Mouse (Mus musculus): Measurements from ENCODE around the gene Mfap3. TPM values are rescaled to one million over a fixed set of nuclear protein-coding genes. Genes with fewer than 3 reads are reported as not detected.

Mfap3 gene
- polyA plus RNA-seq (2015; fragmentation: Nextera tagmentation; extraction: Ambion mirVana) = 41.3 and 45.9 TPM in 2 replicates

DNA sequence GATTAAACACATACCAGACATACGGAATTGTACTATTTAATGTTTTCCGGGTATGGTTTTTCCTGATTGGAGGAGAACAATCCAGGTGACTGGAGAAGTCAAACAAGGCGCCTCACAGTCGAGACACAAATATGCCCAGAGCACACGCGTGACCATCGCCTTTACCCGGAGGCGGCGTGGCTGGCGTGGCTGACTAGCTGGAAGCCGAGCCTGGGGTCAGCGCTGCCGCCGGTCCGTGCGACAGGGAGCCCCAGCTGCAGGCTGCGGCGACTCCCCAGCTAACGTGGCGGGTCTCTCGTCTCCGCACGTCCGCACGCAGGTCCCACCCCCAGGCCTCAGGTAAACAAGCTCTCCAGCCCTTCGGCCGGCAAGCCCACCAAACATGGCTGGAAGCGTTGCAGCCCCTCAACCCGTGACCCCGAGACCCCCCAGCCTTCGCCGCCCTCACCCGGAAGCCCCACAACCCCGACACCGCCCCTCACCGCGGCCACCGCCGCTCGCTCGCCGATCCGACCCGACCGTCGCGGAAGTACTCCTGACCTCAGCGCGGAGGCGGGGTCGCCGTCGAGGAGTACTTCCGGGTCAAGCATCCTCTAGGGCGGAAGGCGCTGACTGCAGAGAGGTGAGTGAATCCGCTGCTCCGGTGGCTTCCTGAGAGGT, at the start of gene Mfap3, which contains the start of gene Fam114a2:
Gene Mfap3, plus strand, starts transcription at position 574 of the 660 bp plus-strand sequence.
Gene Fam114a2, minus strand, starts transcription at position 527 of the 660 bp plus-strand sequence.
- Histone ChIP-seq H3K27me3 (no peaks in the 10 kb centered on the region), H3K4me1 (peaks cover 8% of the 10 kb centered on the region), H3K27ac (peak within 1 kb of the TSS; percentile 88), H3K9ac (peak within 1 kb of the TSS; percentile 76), H3K36me3 (peaks cover 28% of the 10 kb centered on the region; the same call in 1 of the 2 replicates), H3K4me3 (peak within 1 kb of the TSS; percentile 93), H3K9me3 (no peaks in the 10 kb centered on the region), H3K4me2 (peak within 1 kb of the TSS; percentile 57)
- WGBS = under 1% methylated on average over 59 of the region's 59 CpGs
- ATAC-seq (ENCODE audit: insufficient number of reproducible peaks, low FRiP score, low TSS enrichment, low read depth) = peak; percentile 91

GRCm38 (mm10) chr11:57468706-57469105, 49.8 kb upstream of the Mfap3 start:
- Histone ChIP-seq H3K4me3 (no peak overlapping the region), H3K9me3 (no peaks in the 10 kb centered on the region), H3K27me3 (no peaks in the 10 kb centered on the region), H3K4me1 (no peaks in the 10 kb centered on the region), H3K36me3 (no peaks in the 10 kb centered on the region), H3K27ac (no peak overlapping the region), H3K9ac (no peak overlapping the region), H3K4me2 (no peak overlapping the region)
- WGBS = 77% methylated on average over 4 of the region's 4 CpGs
- ATAC-seq (ENCODE audit: insufficient number of reproducible peaks, low FRiP score, low TSS enrichment, low read depth) = no peak

GRCm38 (mm10) chr11:57470056-57470455, 48.4 kb upstream of the Mfap3 start:
- Histone ChIP-seq H3K4me3 (no peak overlapping the region), H3K4me2 (no peak overlapping the region), H3K27ac (no peak overlapping the region), H3K4me1 (no peaks in the 10 kb centered on the region), H3K36me3 (no peaks in the 10 kb centered on the region), H3K27me3 (no peaks in the 10 kb centered on the region), H3K9ac (no peak overlapping the region), H3K9me3 (no peaks in the 10 kb centered on the region)
- ATAC-seq (ENCODE audit: insufficient number of reproducible peaks, low FRiP score, low TSS enrichment, low read depth) = no peak
- 50% methylated on average over 6 of the region's 6 CpGs for WGBS

DNA sequence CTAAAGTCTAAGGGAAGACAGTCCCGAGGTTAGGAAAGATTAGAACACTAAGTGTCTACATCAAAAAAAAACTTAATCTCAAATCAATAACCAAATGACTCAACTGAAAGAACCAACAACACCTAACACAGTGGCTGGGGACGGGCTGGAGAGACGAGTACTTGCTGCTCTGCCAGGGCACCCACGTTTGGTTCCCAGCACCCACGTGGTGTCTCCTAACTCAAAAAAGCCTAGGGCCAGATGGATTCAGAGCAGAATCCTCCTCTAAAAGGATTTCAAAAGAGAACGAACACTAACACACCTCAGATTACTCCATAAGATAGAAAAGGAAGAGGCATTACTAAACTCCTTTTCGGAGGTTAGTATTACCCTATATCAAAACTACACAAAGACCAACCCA, 47.5 kb upstream of the Mfap3 start:
- Histone ChIP-seq H3K27ac (no peak overlapping the region), H3K27me3 (no peaks in the 10 kb centered on the region), H3K9me3 (no peaks in the 10 kb centered on the region), H3K9ac (no peak overlapping the region), H3K4me3 (no peak overlapping the region), H3K4me2 (no peak overlapping the region), H3K4me1 (no peaks in the 10 kb centered on the region), H3K36me3 (no peaks in the 10 kb centered on the region)
- 83% methylated on average over 7 of the region's 7 CpGs for WGBS
- no peak for ATAC-seq (ENCODE audit: insufficient number of reproducible peaks, low FRiP score, low TSS enrichment, low read depth)

DNA sequence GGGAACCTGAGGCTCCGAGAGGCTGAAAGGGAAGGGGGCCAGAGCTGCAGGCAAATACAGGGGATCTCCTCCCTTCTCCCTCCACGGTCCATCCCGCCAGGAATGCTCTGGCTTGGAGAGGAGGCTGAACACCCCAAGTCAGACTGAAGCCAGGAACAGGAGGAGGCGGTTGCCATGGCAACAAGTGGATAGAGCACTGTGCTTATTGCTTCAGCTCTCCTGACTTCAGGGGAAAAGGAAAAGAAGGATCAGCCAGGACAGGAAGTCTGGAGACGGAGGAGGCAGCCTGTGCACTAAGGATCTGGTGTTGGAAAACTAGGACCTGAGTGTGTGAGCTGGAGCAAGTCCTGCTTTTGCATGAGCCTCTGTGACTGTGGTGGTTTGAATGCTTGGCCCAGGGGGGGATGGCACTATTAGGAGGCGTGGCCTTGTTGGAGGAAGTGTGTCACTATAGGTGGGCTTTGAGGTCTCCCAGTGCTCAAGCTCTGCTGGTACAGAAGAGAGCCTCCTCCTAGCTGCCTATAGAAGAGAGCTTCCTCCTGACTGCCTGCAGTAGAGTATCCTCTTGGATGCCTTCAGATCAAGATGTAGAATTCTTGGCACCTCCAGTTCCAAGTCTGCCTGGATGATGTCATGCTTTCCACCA, 44.0 kb upstream of the Mfap3 start:
- no peaks in the 10 kb centered on the region for H3K27me3 ChIP-seq
- no peaks in the 10 kb centered on the region for H3K4me1 ChIP-seq
- WGBS = 65% methylated on average over 6 of the region's 6 CpGs
- ATAC-seq (ENCODE audit: insufficient number of reproducible peaks, low FRiP score, low TSS enrichment, low read depth) = no peak
- H3K4me3 ChIP-seq = no peak overlapping the region
- peaks cover 5% of the 10 kb centered on the region for H3K36me3 ChIP-seq
- no peak overlapping the region for H3K9ac ChIP-seq
- no peak overlapping the region for H3K4me2 ChIP-seq
- H3K27ac ChIP-seq = no peak overlapping the region
- no peaks in the 10 kb centered on the region for H3K9me3 ChIP-seq

DNA sequence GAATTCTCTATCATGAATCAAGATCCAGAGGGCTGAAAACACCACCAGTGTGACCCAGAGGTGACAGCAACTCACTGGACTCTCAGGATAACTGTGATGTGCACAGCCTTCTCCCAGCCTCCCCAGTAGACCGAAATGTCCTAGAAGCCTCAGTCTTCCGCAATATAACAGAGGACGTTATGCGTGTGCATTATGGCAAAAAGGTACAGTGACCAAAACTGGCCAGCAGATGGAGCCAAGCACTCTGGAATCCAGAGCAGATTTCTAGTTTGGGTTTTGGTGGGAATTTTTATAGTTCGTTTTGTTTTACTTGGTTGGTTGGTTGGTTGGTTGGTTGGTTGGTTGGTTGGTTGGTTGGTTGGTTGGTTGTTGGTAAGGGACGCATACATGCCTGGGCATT, 43.3 kb upstream of the Mfap3 start:
- H3K4me3 ChIP-seq = no peak overlapping the region
- no peaks in the 10 kb centered on the region for H3K4me1 ChIP-seq
- no peak for ATAC-seq (ENCODE audit: insufficient number of reproducible peaks, low FRiP score, low TSS enrichment, low read depth)
- no peak overlapping the region for H3K4me2 ChIP-seq
- H3K9ac ChIP-seq = no peak overlapping the region
- no peaks in the 10 kb centered on the region for H3K27me3 ChIP-seq
- WGBS = 39% methylated on average over 6 of the region's 6 CpGs
- H3K9me3 ChIP-seq = no peaks in the 10 kb centered on the region
- peaks cover 7% of the 10 kb centered on the region for H3K36me3 ChIP-seq
- H3K27ac ChIP-seq = no peak overlapping the region

DNA sequence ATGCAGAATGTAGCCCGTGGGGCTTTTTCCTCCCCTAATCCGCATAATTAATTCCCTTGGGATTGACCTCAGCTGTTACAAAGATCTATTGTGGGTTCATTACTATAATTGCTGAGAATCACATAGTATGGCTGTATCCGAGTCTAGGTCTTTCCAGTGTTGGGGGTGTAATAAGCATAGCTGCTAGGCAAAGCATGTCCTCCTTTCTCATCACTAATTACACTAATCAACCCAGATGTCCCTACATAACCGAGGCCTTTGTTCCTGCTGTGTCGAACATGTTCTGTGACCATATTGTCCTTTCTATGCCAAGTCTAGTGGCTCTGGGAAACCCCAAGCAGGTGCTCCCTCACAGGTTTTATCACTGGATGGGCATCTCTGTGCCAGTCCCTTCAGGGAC, 40.4 kb upstream of the Mfap3 start:
- Histone ChIP-seq H3K4me1 (no peaks in the 10 kb centered on the region), H3K36me3 (peaks cover 28% of the 10 kb centered on the region), H3K4me3 (no peak overlapping the region), H3K9me3 (no peaks in the 10 kb centered on the region), H3K4me2 (no peak overlapping the region), H3K27me3 (no peaks in the 10 kb centered on the region), H3K27ac (no peak overlapping the region), H3K9ac (no peak overlapping the region)
- 83% methylated on average over 5 of the region's 5 CpGs for WGBS
- ATAC-seq (ENCODE audit: insufficient number of reproducible peaks, low FRiP score, low TSS enrichment, low read depth) = no peak

DNA sequence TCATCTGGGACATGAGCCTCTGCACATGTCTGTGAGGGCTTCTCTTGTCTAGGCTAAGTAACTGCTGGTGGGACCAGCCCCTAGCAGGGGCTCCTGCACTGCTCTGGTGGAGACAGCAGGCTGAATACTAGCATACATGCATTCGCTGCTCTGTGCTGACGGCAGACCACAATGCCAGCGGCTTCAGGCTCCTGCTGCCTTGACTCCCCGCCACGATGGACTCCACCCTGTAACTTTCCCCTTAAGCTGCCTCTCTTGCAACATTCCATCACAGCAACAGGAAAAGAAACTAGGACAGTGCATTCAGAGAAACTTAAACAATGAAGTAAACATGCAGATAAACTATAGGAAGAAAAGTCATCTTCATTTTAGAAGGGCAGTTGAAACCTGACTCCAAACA, 30.0 kb upstream of the Mfap3 start:
- H3K4me1 ChIP-seq = no peaks in the 10 kb centered on the region
- H3K27ac ChIP-seq = no peak overlapping the region
- H3K36me3 ChIP-seq = peaks cover 79% of the 10 kb centered on the region
- 64% methylated on average over 5 of the region's 5 CpGs for WGBS
- no peak overlapping the region for H3K9ac ChIP-seq
- no peak overlapping the region for H3K4me3 ChIP-seq
- no peak overlapping the region for H3K4me2 ChIP-seq
- no peak for ATAC-seq (ENCODE audit: insufficient number of reproducible peaks, low FRiP score, low TSS enrichment, low read depth)
- H3K27me3 ChIP-seq = no peaks in the 10 kb centered on the region
- H3K9me3 ChIP-seq = no peaks in the 10 kb centered on the region

DNA sequence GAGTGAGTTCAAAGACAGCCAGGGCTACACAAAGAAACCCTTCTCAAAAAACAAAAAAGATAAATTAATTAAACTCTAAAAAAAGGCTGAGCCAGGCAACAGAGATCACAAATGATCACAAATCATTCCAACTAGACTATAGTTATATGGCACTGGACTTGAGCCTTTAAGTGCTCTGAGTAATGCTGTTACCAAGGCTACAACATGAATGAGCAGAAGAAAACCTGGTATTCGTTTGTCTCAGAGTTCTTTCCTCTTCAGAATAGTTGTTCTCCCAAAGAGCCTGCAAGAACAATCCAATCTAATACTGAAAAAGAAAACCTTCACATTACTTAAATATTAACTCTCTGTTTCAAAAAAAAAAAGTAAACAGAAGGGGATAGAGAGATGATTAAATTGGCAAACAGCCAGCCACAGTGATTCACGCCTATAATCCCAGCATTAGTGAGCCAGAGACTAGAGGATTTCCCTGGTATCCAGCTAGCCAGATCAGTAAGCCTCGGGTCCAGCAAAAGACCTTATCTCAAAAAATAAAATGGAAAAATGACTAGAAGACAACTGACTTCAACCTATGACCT, 21.9 kb upstream of the Mfap3 start:
- no peak overlapping the region for H3K4me2 ChIP-seq
- no peak overlapping the region for H3K9ac ChIP-seq
- 67% methylated on average over 3 of the region's 3 CpGs for WGBS
- H3K4me3 ChIP-seq = no peak overlapping the region
- no peaks in the 10 kb centered on the region for H3K4me1 ChIP-seq
- no peak overlapping the region for H3K27ac ChIP-seq
- H3K27me3 ChIP-seq = no peaks in the 10 kb centered on the region
- H3K36me3 ChIP-seq = peaks cover 92% of the 10 kb centered on the region
- H3K9me3 ChIP-seq = no peaks in the 10 kb centered on the region
- ATAC-seq (ENCODE audit: insufficient number of reproducible peaks, low FRiP score, low TSS enrichment, low read depth) = no peak

DNA sequence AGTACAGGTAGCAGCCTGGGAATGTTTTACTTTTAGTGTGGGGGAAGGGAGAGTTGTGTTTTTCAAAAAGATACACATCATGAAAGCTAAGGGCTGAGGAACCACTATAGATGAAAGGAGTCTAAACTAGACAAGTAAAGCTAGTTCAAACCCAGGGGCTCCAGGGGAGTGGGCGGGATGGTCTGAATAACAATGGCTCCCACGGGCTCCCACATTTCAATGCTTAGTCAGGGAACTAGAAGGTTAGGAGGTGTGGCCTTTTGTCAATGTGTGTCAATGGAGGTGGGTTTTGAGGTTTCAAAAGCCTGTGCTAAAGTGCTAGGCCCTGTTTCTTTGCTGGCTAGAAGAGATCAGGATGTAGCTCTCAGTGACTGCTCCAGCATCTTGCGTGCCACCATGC, 20.8 kb upstream of the Mfap3 start:
- 78% methylated on average over 3 of the region's 3 CpGs for WGBS

DNA sequence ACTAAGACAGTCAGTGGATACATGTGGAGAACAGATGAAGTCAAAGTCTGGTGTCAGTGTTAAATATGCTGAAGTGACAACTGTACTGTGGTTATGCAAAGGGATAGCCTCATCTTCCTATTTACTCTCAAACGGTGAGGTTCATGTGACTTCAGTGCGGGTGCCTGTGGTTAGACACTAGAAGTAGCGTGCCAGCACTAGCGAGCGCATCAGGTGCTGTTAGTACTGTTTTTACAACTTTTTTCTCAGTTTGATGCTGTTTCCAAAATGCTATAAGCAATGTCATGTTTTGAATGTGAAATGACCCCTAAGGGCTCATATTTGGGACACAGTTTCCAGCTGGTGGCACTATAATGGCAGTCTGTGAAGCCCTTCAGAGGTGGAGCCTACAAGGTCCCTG, 20.2 kb upstream of the Mfap3 start:
- no peak for ATAC-seq (ENCODE audit: insufficient number of reproducible peaks, low FRiP score, low TSS enrichment, low read depth)
- no peaks in the 10 kb centered on the region for H3K9me3 ChIP-seq
- H3K4me1 ChIP-seq = no peaks in the 10 kb centered on the region
- peaks cover 88% of the 10 kb centered on the region for H3K36me3 ChIP-seq
- H3K27ac ChIP-seq = no peak overlapping the region
- 95% methylated on average over 5 of the region's 5 CpGs for WGBS
- H3K4me2 ChIP-seq = no peak overlapping the region
- H3K9ac ChIP-seq = no peak overlapping the region
- H3K4me3 ChIP-seq = no peak overlapping the region
- H3K27me3 ChIP-seq = no peaks in the 10 kb centered on the region

More for the DNA sequence above, 20.8 kb upstream of the Mfap3 start:
- H3K4me1 ChIP-seq = no peaks in the 10 kb centered on the region
- H3K9me3 ChIP-seq = no peaks in the 10 kb centered on the region
- peaks cover 88% of the 10 kb centered on the region for H3K36me3 ChIP-seq
- no peak overlapping the region for H3K27ac ChIP-seq
- no peak for ATAC-seq (ENCODE audit: insufficient number of reproducible peaks, low FRiP score, low TSS enrichment, low read depth)
- H3K4me3 ChIP-seq = no peak overlapping the region
- H3K4me2 ChIP-seq = no peak overlapping the region
- H3K27me3 ChIP-seq = no peaks in the 10 kb centered on the region
- H3K9ac ChIP-seq = no peak overlapping the region

GRCm38 (mm10) chr11:57503155-57503554, 15.3 kb upstream of the Mfap3 start:
- H3K36me3 ChIP-seq = peaks cover 77% of the 10 kb centered on the region
- no peaks in the 10 kb centered on the region for H3K27me3 ChIP-seq
- WGBS = 94% methylated on average over 5 of the region's 5 CpGs
- no peak overlapping the region for H3K27ac ChIP-seq
- no peaks in the 10 kb centered on the region for H3K4me1 ChIP-seq
- no peaks in the 10 kb centered on the region for H3K9me3 ChIP-seq
- H3K4me2 ChIP-seq = no peak overlapping the region
- no peak overlapping the region for H3K4me3 ChIP-seq
- no peak for ATAC-seq (ENCODE audit: insufficient number of reproducible peaks, low FRiP score, low TSS enrichment, low read depth)
- no peak overlapping the region for H3K9ac ChIP-seq

Measured in limb, embryonic 15.5 days (tissue).